Mouse (Mus musculus): ENCODE data around the gene Myoz2. TPM values are rescaled to one million over a fixed set of nuclear protein-coding genes. Genes with fewer than 3 reads are reported as not detected.
A peak's percentile ranks its signal among the peaks of the same experiment; 100 is the strongest.

The Myoz2 gene
- polyA plus RNA-seq, 1 experiment from 2014 or later: 0.09 TPM

DNA sequence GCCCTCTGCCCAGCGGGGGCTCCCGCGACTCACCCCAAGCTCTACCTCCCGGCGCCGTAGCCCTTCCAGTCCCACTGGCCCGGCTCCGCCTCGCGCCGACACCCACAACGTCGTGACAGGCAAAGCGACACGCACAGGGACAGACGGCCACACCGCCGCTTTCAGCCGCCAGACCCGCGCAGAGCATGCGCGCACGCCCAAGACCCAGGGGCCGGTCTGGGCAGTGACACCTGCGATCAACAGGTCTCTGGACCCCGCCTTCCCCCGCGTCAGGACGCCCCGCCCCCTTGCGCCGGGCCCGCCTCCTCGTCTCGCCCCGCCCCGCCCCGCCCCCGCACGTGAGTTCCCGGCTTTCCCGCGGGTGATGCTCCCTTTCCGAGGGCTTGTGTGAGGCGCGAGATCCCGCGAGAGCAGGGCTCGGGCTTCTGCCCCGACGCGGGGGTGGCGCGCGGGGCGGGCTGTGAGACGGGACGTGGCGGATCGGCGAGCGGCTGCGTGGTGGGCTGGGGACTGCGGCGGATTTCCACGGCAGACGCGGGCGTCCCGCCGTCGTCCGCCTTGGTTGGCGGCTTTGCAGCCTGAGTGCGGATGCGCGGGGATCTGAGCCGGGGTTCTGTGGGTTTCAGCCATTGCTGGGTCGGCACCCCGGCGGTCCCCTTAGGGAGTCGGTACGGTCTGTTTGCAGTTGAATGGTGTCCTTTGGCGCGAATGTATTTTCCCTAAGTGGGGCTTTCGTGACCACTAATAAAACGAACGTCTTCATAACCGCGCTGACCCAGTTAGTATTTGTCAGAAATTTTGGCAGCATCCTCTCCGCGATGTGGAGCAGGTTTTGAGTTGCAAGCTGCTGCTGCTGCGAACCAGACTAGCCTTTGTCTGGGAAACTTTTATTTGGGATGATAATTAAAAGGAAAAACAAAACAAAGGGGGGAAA is 50.3 kb downstream of the Myoz2 start, which contains the start of gene Usp53:
Gene Usp53, minus strand, starts transcription at position 262 of the 934 bp plus-strand sequence.
- no peak; the same call in 1 of the 2 replicates for TF ChIP-seq CTCF (IDR thresholded peaks at IDR 0.05; ENCODE audit: low read depth)
- peak within 1 kb of the TSS; percentile 98 for H3K27ac ChIP-seq (ENCODE audit: low read depth, low read length)
- H3K9ac ChIP-seq (ENCODE audit: low read depth, low read length): peak within 1 kb of the TSS; percentile 90
- no peaks in the 10 kb centered on the region for H3K36me3 ChIP-seq (ENCODE audit: control insufficient read depth, insufficient read depth)
- H3K27me3 ChIP-seq (replicated peaks; ENCODE audit: control insufficient read depth, insufficient read depth, low read length): no peaks in the 10 kb centered on the region
- H3K4me3 ChIP-seq (ENCODE audit: low read depth, low read length): peak within 1 kb of the TSS; percentile 85
- WGBS: under 1% methylated on average over 84 of the region's 94 CpGs
- H3K4me1 ChIP-seq (replicated peaks; ENCODE audit: control insufficient read depth, insufficient read depth, low read length): peaks cover 11% of the 10 kb centered on the region; the same call in 1 of the 2 replicates
- peak within 1 kb of the TSS; percentile 83 for H3K4me2 ChIP-seq (replicated peaks; ENCODE audit: low read depth)
- no peaks in the 10 kb centered on the region for H3K9me3 ChIP-seq (ENCODE audit: control insufficient read depth)
- peak; percentile 98 for ATAC-seq

GRCm38 (mm10) chr3:122983849-122984248 is 51.0 kb downstream of the Myoz2 start:
- peak overlapping the region; percentile 83 for H3K4me2 ChIP-seq (replicated peaks; ENCODE audit: low read depth)
- H3K9ac ChIP-seq (ENCODE audit: low read depth, low read length): peak overlapping the region; percentile 86
- peaks cover 11% of the 10 kb centered on the region; the same call in 1 of the 2 replicates for H3K4me1 ChIP-seq (replicated peaks; ENCODE audit: control insufficient read depth, insufficient read depth, low read length)
- no peaks in the 10 kb centered on the region for H3K27me3 ChIP-seq (replicated peaks; ENCODE audit: control insufficient read depth, insufficient read depth, low read length)
- WGBS: under 1% methylated on average over 30 of the region's 30 CpGs
- H3K36me3 ChIP-seq (ENCODE audit: control insufficient read depth, insufficient read depth): peaks cover 4% of the 10 kb centered on the region; the same call in 1 of the 2 replicates
- peak overlapping the region; percentile 85 for H3K4me3 ChIP-seq (ENCODE audit: low read depth, low read length)
- ATAC-seq: peak; percentile 88
- peak overlapping the region; percentile 98 for H3K27ac ChIP-seq (ENCODE audit: low read depth, low read length)
- H3K9me3 ChIP-seq (ENCODE audit: control insufficient read depth): no peaks in the 10 kb centered on the region
- TF ChIP-seq CTCF (IDR thresholded peaks at IDR 0.05; ENCODE audit: low read depth): no peak

DNA sequence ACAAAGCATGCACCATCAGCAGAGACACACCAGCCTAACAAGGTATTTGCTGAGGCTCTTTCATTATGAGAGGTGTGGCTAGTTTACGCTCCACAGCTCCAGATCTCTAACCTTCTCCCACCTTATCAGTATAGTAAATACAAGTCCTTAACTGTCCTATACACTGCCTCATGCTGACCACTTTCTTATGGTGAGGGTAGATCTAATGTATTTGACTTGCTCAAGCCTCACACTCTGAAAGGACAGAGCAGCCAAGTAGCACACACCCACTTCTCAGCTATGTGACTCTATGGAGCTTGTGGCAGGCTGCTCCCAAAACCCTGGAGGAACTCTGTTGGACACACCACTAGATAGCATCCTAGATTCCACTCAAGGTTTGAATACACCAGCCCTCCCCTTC is 58.9 kb downstream of the Myoz2 start:
- peaks cover 5% of the 10 kb centered on the region; the same call in 1 of the 2 replicates for H3K36me3 ChIP-seq (ENCODE audit: control insufficient read depth, insufficient read depth)
- 48% methylated on average over 1 of the region's 1 CpGs for WGBS
- no peak overlapping the region for H3K4me3 ChIP-seq (ENCODE audit: low read depth, low read length)
- no peak overlapping the region for H3K4me2 ChIP-seq (replicated peaks; ENCODE audit: low read depth)
- H3K27ac ChIP-seq (ENCODE audit: low read depth, low read length): no peak overlapping the region
- H3K9ac ChIP-seq (ENCODE audit: low read depth, low read length): no peak overlapping the region
- no peak for TF ChIP-seq CTCF (IDR thresholded peaks at IDR 0.05; ENCODE audit: low read depth)
- H3K4me1 ChIP-seq (replicated peaks; ENCODE audit: control insufficient read depth, insufficient read depth, low read length): no peaks in the 10 kb centered on the region
- no peak for ATAC-seq
- no peaks in the 10 kb centered on the region for H3K9me3 ChIP-seq (ENCODE audit: control insufficient read depth)
- H3K27me3 ChIP-seq (replicated peaks; ENCODE audit: control insufficient read depth, insufficient read depth, low read length): no peaks in the 10 kb centered on the region

DNA sequence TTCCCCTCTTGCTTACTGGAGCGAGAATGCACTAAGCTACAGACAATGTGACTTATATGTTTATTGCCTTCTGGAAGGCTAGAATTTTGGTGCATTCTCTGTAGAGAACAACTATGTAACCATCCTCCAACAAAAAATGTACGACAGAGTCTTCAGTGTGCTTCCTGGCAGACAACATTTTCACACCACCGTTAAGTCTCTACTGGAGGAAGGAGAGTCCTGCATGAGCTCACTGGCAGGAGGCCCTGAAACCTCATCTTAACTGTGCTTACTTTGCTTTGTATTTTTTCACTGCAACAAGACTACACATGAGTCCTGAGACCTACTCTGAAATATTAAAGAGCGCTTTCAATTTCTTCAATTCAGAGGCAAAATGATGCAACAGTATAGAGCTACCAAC is 59.5 kb downstream of the Myoz2 start:
- Histone ChIP-seq H3K27me3 (replicated peaks; ENCODE audit: control insufficient read depth, insufficient read depth, low read length) (no peaks in the 10 kb centered on the region), H3K27ac (ENCODE audit: low read depth, low read length) (no peak overlapping the region), H3K9me3 (ENCODE audit: control insufficient read depth) (no peaks in the 10 kb centered on the region), H3K9ac (ENCODE audit: low read depth, low read length) (no peak overlapping the region), H3K4me3 (ENCODE audit: low read depth, low read length) (no peak overlapping the region), H3K4me2 (replicated peaks; ENCODE audit: low read depth) (no peak overlapping the region), H3K36me3 (ENCODE audit: control insufficient read depth, insufficient read depth) (peaks cover 5% of the 10 kb centered on the region; the same call in 1 of the 2 replicates), H3K4me1 (replicated peaks; ENCODE audit: control insufficient read depth, insufficient read depth, low read length) (no peaks in the 10 kb centered on the region)
- WGBS: 79% methylated on average over 4 of the region's 4 CpGs
- TF ChIP-seq CTCF (IDR thresholded peaks at IDR 0.05; ENCODE audit: low read depth): no peak
- ATAC-seq: no peak

DNA sequence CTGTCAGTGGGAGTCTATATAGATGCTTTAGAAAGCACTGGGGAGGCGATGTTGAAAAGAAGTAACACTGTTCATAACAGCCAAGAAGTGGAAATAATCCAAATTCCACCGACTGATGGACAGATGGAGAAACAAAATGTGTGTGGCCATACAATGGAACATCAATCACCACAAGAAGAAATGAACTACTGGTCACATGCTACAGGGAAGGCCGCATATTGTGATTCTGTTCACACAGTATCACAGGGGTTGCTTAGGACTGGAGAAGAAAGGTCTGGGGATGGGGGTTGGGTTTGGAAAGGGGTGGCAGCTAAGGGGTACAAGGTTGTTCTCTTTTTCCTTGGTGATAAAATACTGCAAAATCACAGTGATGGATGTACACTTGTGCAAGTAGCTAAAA is 60.0 kb downstream of the Myoz2 start:
- no peak overlapping the region for H3K9ac ChIP-seq (ENCODE audit: low read depth, low read length)
- no peak for ATAC-seq
- no peaks in the 10 kb centered on the region for H3K4me1 ChIP-seq (replicated peaks; ENCODE audit: control insufficient read depth, insufficient read depth, low read length)
- H3K9me3 ChIP-seq (ENCODE audit: control insufficient read depth): no peaks in the 10 kb centered on the region
- no peaks in the 10 kb centered on the region for H3K27me3 ChIP-seq (replicated peaks; ENCODE audit: control insufficient read depth, insufficient read depth, low read length)
- 80% methylated on average over 3 of the region's 3 CpGs for WGBS
- no peak for TF ChIP-seq CTCF (IDR thresholded peaks at IDR 0.05; ENCODE audit: low read depth)
- peaks cover 5% of the 10 kb centered on the region; the same call in 1 of the 2 replicates for H3K36me3 ChIP-seq (ENCODE audit: control insufficient read depth, insufficient read depth)
- no peak overlapping the region for H3K27ac ChIP-seq (ENCODE audit: low read depth, low read length)
- no peak overlapping the region for H3K4me2 ChIP-seq (replicated peaks; ENCODE audit: low read depth)
- H3K4me3 ChIP-seq (ENCODE audit: low read depth, low read length): no peak overlapping the region

- H3K9me3 ChIP-seq (ENCODE audit: control insufficient read depth): no peaks in the 10 kb centered on the region
- H3K9ac ChIP-seq (ENCODE audit: low read depth, low read length): no peak overlapping the region
- no peak overlapping the region for H3K27ac ChIP-seq (ENCODE audit: low read depth, low read length)
- 82% methylated on average over 3 of the region's 3 CpGs for WGBS
- H3K4me3 ChIP-seq (ENCODE audit: low read depth, low read length): no peak overlapping the region
- H3K4me2 ChIP-seq (replicated peaks; ENCODE audit: low read depth): no peak overlapping the region
- peaks cover 11% of the 10 kb centered on the region for H3K36me3 ChIP-seq (ENCODE audit: control insufficient read depth, insufficient read depth)
- TF ChIP-seq CTCF (IDR thresholded peaks at IDR 0.05; ENCODE audit: low read depth): no peak
- ATAC-seq: no peak
- H3K4me1 ChIP-seq (replicated peaks; ENCODE audit: control insufficient read depth, insufficient read depth, low read length): no peaks in the 10 kb centered on the region
- no peaks in the 10 kb centered on the region for H3K27me3 ChIP-seq (replicated peaks; ENCODE audit: control insufficient read depth, insufficient read depth, low read length)
These were observed 62.5 kb downstream of the Myoz2 start for GRCm38 (mm10) chr3:122972126-122972822.
